Mouse (Mus musculus): ENCODE measurements around the gene Nfatc2.

DNA sequence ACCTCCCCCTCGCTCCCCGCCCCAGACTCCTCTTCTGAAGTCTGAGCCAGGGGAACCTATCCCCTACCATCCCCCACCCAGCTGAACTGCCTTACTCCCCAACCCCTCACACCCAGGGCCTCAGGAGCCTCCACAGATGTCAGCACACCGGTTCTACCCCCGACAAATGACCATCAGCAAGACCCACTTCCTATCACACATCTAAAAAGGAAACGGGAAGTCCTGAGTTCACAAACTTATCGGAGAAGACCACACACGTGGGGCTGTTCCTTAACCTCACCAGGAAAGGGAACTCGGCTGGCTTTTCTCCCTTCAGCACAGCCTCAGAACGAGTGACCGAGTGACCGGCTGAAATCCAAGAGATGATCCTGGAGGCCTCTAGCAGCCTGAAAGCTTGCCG lies 38.3 kb downstream of the Nfatc2 start:
- no peak for TF ChIP-seq CTCF (IDR thresholded peaks at IDR 0.05; ENCODE audit: borderline replicate concordance, control insufficient read depth, extremely low read depth, insufficient read depth, low read length, poor library complexity)
- TF ChIP-seq POLR2A (IDR thresholded peaks at IDR 0.05; ENCODE audit: control insufficient read depth, extremely low read depth, insufficient read depth, low read length, poor library complexity) = no peak
